ENCODE assay signal across 8 mouse cellular contexts in genomic region chr7:29043674-29044057, GRCm38 (mm10).
A peak's percentile ranks its signal among the peaks of the same experiment; 100 is the strongest.
DNase-seq lines count a peak whose midpoint lies in the region; ATAC-seq and TF ChIP-seq lines count a peak whose summit lies in the region.

No protein-coding gene starts in this region.

- 0 out of 2 replicates have a peak, but pooled peaks cover 3% of the 10 kb centered on the region for H3K9me3 ChIP-seq in heart, embryonic 10.5 days
- H3K9me3 ChIP-seq in midbrain, embryonic 10.5 days (replicated peaks) = peaks cover 3% of the 10 kb centered on the region; the same call in 1 of the 2 replicates
- H3K9me3 ChIP-seq in midbrain, embryonic 13.5 days = no peaks in the 10 kb centered on the region
- no peaks in the 10 kb centered on the region for H3K9me3 ChIP-seq in intestine, postnatal 0 days (ENCODE audit: control insufficient read depth)
- H3K9me3 ChIP-seq in stomach, embryonic 15.5 days = no peaks in the 10 kb centered on the region

- ATAC-seq in midbrain, embryonic 13.5 days = no peak
- no peak for ATAC-seq in intestine, postnatal 0 days
- ATAC-seq in stomach, embryonic 15.5 days (ENCODE audit: insufficient read depth, low FRiP score, low read depth) = no peak

- H3K4me3 ChIP-seq in heart, embryonic 10.5 days = 0 out of 2 replicates have a peak overlapping the region, but pooled peaks have one; percentile 5
- peak overlapping the region; percentile 14; the same call in 1 of the 2 replicates for H3K4me3 ChIP-seq in midbrain, embryonic 10.5 days
- H3K4me3 ChIP-seq in midbrain, embryonic 13.5 days (replicated peaks) = no peak overlapping the region
- H3K4me3 ChIP-seq in intestine, postnatal 0 days (ENCODE audit: low read depth, low read length) = no peak overlapping the region
- no peak overlapping the region for H3K4me3 ChIP-seq in stomach, embryonic 15.5 days (replicated peaks)

- WGBS in heart, embryonic 10.5 days = 42% methylated on average over 11 of the region's 11 CpGs
- 50% methylated on average over 11 of the region's 11 CpGs for WGBS in midbrain, embryonic 10.5 days
- 34% methylated on average over 11 of the region's 11 CpGs for WGBS in midbrain, embryonic 13.5 days
- WGBS in intestine, postnatal 0 days = 46% methylated on average over 11 of the region's 11 CpGs
- 33% methylated on average over 10 of the region's 11 CpGs for WGBS in stomach, embryonic 15.5 days

- H3K36me3 ChIP-seq in heart, embryonic 10.5 days = no peaks in the 10 kb centered on the region
- no peaks in the 10 kb centered on the region for H3K36me3 ChIP-seq in midbrain, embryonic 10.5 days
- H3K36me3 ChIP-seq in midbrain, embryonic 13.5 days = no peaks in the 10 kb centered on the region
- no peaks in the 10 kb centered on the region for H3K36me3 ChIP-seq in intestine, postnatal 0 days (ENCODE audit: control insufficient read depth, insufficient read depth)
- no peaks in the 10 kb centered on the region for H3K36me3 ChIP-seq in stomach, embryonic 15.5 days

- H3K27me3 ChIP-seq in heart, embryonic 10.5 days (ENCODE audit: insufficient read depth, poor library complexity, severe bottlenecking) = peaks cover 34% of the 10 kb centered on the region
- 0 out of 2 replicates have a peak, but pooled peaks cover 9% of the 10 kb centered on the region for H3K27me3 ChIP-seq in midbrain, embryonic 10.5 days (ENCODE audit: low read depth, poor library complexity, severe bottlenecking)
- H3K27me3 ChIP-seq in midbrain, embryonic 13.5 days = no peaks in the 10 kb centered on the region
- no peaks in the 10 kb centered on the region for H3K27me3 ChIP-seq in intestine, postnatal 0 days (replicated peaks; ENCODE audit: control insufficient read depth, insufficient read depth, low read length)
- no peaks in the 10 kb centered on the region for H3K27me3 ChIP-seq in stomach, embryonic 15.5 days (replicated peaks)

- DNase-seq in heart, embryonic 10.5 days (ENCODE audit: low spot score) = no peak
- DNase-seq in heart, adult 8-10 months (ENCODE audit: low spot score) = no peak
- no peak for DNase-seq in midbrain, embryonic 10.5 days (ENCODE audit: low spot score)
- no peak for DNase-seq in retina, postnatal 1 day
- DNase-seq in cerebellum, adult 11 months = no peak

- peaks cover 25% of the 10 kb centered on the region for H3K4me1 ChIP-seq in heart, embryonic 10.5 days
- peaks cover 47% of the 10 kb centered on the region for H3K4me1 ChIP-seq in midbrain, embryonic 10.5 days
- H3K4me1 ChIP-seq in midbrain, embryonic 13.5 days (replicated peaks) = peaks cover 18% of the 10 kb centered on the region
- H3K4me1 ChIP-seq in intestine, postnatal 0 days (replicated peaks; ENCODE audit: control insufficient read depth, insufficient read depth, low read length) = peaks cover 7% of the 10 kb centered on the region
- H3K4me1 ChIP-seq in stomach, embryonic 15.5 days = peaks cover 27% of the 10 kb centered on the region

- no peak overlapping the region for H3K4me2 ChIP-seq in midbrain, embryonic 13.5 days (replicated peaks)
- H3K4me2 ChIP-seq in intestine, postnatal 0 days (replicated peaks; ENCODE audit: low read depth) = peak overlapping the region; percentile 37; the same call in 1 of the 2 replicates
- H3K4me2 ChIP-seq in stomach, embryonic 15.5 days = peak overlapping the region; percentile 11

- H3K27ac ChIP-seq in heart, embryonic 10.5 days = no peak overlapping the region
- H3K27ac ChIP-seq in midbrain, embryonic 10.5 days (replicated peaks) = peak overlapping the region; percentile 55
- H3K27ac ChIP-seq in midbrain, embryonic 13.5 days = no peak overlapping the region
- no peak overlapping the region; the same call in 1 of the 2 replicates for H3K27ac ChIP-seq in intestine, postnatal 0 days (ENCODE audit: low read depth, low read length)
- H3K27ac ChIP-seq in stomach, embryonic 15.5 days = peak overlapping the region; percentile 64

- no peak overlapping the region for H3K9ac ChIP-seq in midbrain, embryonic 13.5 days (replicated peaks)
- no peak overlapping the region for H3K9ac ChIP-seq in intestine, postnatal 0 days (ENCODE audit: low read depth, low read length)
- no peak overlapping the region for H3K9ac ChIP-seq in stomach, embryonic 15.5 days

- TF ChIP-seq CTCF in intestine, postnatal 0 days (IDR thresholded peaks at IDR 0.05; ENCODE audit: low read depth) = no peak

Comparison
In these comparisons a context has a peak if more than half of its experiments do, and no peak if none do; other contexts are left out.
1. H3K27ac ChIP-seq: peak in midbrain, embryonic 10.5 days (single experiment) and stomach, embryonic 15.5 days (single experiment); none in heart, embryonic 10.5 days (single experiment), midbrain, embryonic 13.5 days (single experiment) and intestine, postnatal 0 days (single experiment).
2. H3K4me3 ChIP-seq: peak in heart, embryonic 10.5 days (single experiment) and midbrain, embryonic 10.5 days (single experiment); none in midbrain, embryonic 13.5 days (single experiment), intestine, postnatal 0 days (single experiment) and stomach, embryonic 15.5 days (single experiment).